Mouse (Mus musculus) bone marrow macrophage, adult 2 months (primary cell): ENCODE measurements around the gene Mycs.

Experiments used
- CTCF ChIP-seq: IDR thresholded peaks from 2 replicates; pipeline ENCODE4 v1.5.1; 2012; ENCODE audit warnings: low read depth, mild to moderate bottlenecking, low read length, moderate library complexity
- POLR2A ChIP-seq: IDR thresholded peaks from 2 replicates; pipeline ENCODE4 v1.6.1; 2012; ENCODE audit warnings: mild to moderate bottlenecking, low read depth, low read length, borderline replicate concordance

DNA sequence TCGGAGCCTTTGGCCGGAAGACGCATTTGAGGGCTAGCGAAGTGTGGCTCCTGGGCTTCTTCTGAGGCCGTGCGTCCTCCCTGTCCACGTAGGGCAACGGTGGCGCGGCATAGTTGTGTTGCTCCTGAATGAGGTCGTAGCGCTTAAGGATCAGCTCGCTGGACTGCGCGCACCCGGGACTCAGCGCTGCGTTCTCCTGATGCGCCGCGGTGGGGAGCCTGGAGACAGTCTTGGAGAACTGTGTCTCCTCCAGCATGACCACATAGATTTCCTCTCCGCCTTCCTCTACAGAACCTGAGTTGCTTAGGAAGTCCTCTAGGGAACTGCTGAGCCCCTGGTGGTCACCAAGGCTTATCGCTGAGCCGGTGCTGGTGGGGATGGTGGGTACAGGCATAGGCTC lies 1.0 kb downstream of the Mycs start:
- TF ChIP-seq CTCF, result no peak
- TF ChIP-seq POLR2A, result no peak
